Mouse (Mus musculus) kidney, embryonic 16.5 days (tissue): ENCODE data around the gene Olfr692. TPM values are rescaled to one million over a fixed set of nuclear protein-coding genes. Genes with fewer than 3 reads are reported as not detected.

ENCODE experiments used
- ATAC-seq: fragments of 200-750 bp; cut with Nextera tagmentation; 2 replicates; pipeline ENCODE4 v1.8.0; 2017; ENCODE audit warnings: moderate TSS enrichment; ENCODE audit not compliant: low FRiP score, low TSS enrichment
- H3K27ac ChIP-seq: fragments of 300-500 bp; sonication (generic); 2 replicates; pipeline ENCODE4 v1.5.1; 2014; ENCODE audit warnings: low read length
- H3K27me3 ChIP-seq: fragments of 300-500 bp; sonication (generic); 2 replicates; pipeline ENCODE4 v1.6.1; 2014; ENCODE audit warnings: low read length, control low read depth, mixed read lengths; ENCODE audit not compliant: insufficient read depth
- H3K36me3 ChIP-seq: fragments of 300-500 bp; sonication (generic); 2 replicates; pipeline ENCODE4 v1.6.1; 2014; ENCODE audit warnings: low read length, control low read depth, mixed read lengths; ENCODE audit not compliant: insufficient read depth
- H3K4me1 ChIP-seq: fragments of 300-500 bp; sonication (generic); 2 replicates; pipeline ENCODE4 v1.6.1; 2014; ENCODE audit warnings: low read length, control low read depth, mixed read lengths; ENCODE audit not compliant: insufficient read depth
- H3K4me2 ChIP-seq: fragments of 300-500 bp; sonication (generic); replicated peaks from 2 replicates; pipeline ENCODE4 v1.6.1; 2014; ENCODE audit warnings: low read depth, low read length
- H3K4me3 ChIP-seq: fragments of 300-500 bp; sonication (generic); 2 replicates; pipeline ENCODE4 v1.5.1; 2014; ENCODE audit warnings: mild to moderate bottlenecking, low read length
- H3K9ac ChIP-seq: fragments of 300-500 bp; sonication (generic); replicated peaks from 2 replicates; pipeline ENCODE4 v1.6.1; 2014; ENCODE audit warnings: low read length
- H3K9me3 ChIP-seq: fragments of 300-500 bp; sonication (generic); 2 replicates; pipeline ENCODE4 v1.6.1; 2016; ENCODE audit warnings: low read length, control low read depth
- WGBS: fragments of 180-500 bp; shearing (Covaris S2); extraction: QIAGEN DNeasy Blood & Tissue Kit; methylation state at CpG from one replicate; pipeline ENCODE4 v1.1.7; 2014; 5-methylcytosine and 5-hydroxymethylcytosine counted together
- polyA plus RNA-seq: library from polyadenylated mRNA; unstranded; fragments of >200 nt; fragmentation: Nextera tagmentation; extraction: Ambion mirVana; gene quantifications from 2 replicates; pipeline ENCODE4 v1.2.1, GENCODE M21; 2015

The Olfr692 gene
- polyA plus RNA-seq, 1 experiment from 2014 or later: not detected

- no peak overlapping the region for H3K4me3 ChIP-seq
- no peak overlapping the region for H3K4me2 ChIP-seq
- no peaks in the 10 kb centered on the region for H3K27me3 ChIP-seq
- peaks cover 15% of the 10 kb centered on the region for H3K36me3 ChIP-seq
- 83% methylated on average over 1 of the region's 1 CpGs for whole genome bisulfite sequencing
- no peaks in the 10 kb centered on the region for H3K4me1 ChIP-seq
- ATAC-seq: no peak
- no peak overlapping the region for H3K9ac ChIP-seq
- H3K27ac ChIP-seq: no peak overlapping the region
- H3K9me3 ChIP-seq: no peaks in the 10 kb centered on the region
These were observed 4.9 kb downstream of the Olfr692 start for GRCm38 (mm10) chr7:105372912-105373311.

DNA sequence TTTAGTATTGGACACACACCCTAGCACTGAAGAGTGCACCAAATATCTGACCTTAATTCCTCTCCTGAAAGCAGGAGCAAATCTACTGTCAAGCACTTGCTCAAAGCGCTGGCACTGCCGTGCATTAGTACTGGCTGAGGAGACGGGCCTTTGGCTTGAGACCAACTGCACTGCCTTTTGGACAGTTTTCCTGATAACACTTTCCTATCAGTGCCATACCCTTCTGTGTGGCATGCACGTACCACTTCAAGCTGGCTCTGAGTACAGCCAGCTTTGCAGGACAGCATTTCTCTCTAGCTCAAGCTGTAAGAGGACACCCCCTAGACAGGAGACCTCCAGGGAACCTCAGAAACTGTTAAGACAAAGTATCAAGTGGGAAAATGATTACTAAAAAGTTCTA lies 5.5 kb downstream of the Olfr692 start:
- ATAC-seq: no peak

DNA sequence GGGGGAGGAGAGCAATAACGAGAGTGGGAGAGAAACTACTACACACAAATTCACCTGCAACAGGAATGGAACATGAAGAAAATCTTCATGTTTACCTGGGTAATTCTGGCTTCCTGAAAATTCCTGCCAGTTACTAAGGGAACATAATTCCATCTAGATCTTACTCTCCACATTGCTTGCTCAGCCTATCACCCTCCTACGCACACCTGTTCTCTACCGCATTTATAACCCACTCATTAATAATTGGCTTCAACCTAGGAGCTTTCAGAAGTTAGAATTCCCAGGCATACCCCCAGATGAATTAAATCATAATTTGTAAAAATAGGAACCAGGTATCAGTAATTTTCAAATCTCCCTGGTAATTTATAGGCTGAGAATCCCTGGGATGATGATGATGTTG lies 5.9 kb downstream of the Olfr692 start:
- Histone ChIP-seq H3K9ac (no peak overlapping the region), H3K27ac (no peak overlapping the region), H3K9me3 (no peaks in the 10 kb centered on the region), H3K4me3 (no peak overlapping the region), H3K4me2 (no peak overlapping the region), H3K36me3 (peaks cover 24% of the 10 kb centered on the region), H3K27me3 (no peaks in the 10 kb centered on the region), H3K4me1 (no peaks in the 10 kb centered on the region)
- ATAC-seq: no peak
- WGBS: 94% methylated on average over 3 of the region's 3 CpGs

More for the DNA sequence above, 5.5 kb downstream of the Olfr692 start:
- Histone ChIP-seq H3K4me2 (no peak overlapping the region), H3K9me3 (no peaks in the 10 kb centered on the region), H3K4me3 (no peak overlapping the region), H3K36me3 (peaks cover 20% of the 10 kb centered on the region), H3K27me3 (no peaks in the 10 kb centered on the region), H3K4me1 (no peaks in the 10 kb centered on the region), H3K9ac (no peak overlapping the region), H3K27ac (no peak overlapping the region)
- 89% methylated on average over 4 of the region's 4 CpGs for WGBS

- ATAC-seq: no peak
- no peaks in the 10 kb centered on the region for H3K4me1 ChIP-seq
- no peak within 1 kb of the TSS for H3K27ac ChIP-seq
- WGBS: 95% methylated on average over 1 of the region's 1 CpGs
- no peaks in the 10 kb centered on the region for H3K9me3 ChIP-seq
- peaks cover 32% of the 10 kb centered on the region for H3K36me3 ChIP-seq
- no peaks in the 10 kb centered on the region for H3K27me3 ChIP-seq
- H3K4me3 ChIP-seq: no peak within 1 kb of the TSS
- H3K4me2 ChIP-seq: no peak within 1 kb of the TSS
- no peak within 1 kb of the TSS for H3K9ac ChIP-seq
These were observed 6.8 kb downstream of the Olfr692 start, which contains the start of gene Gm5901 for GRCm38 (mm10) chr7:105374866-105375265. Gene Gm5901 (plus strand): TSS chr7:105375038.

GRCm38 (mm10) chr7:105380329-105380728 lies 12.3 kb downstream of the Olfr692 start:
- no peak for ATAC-seq
- peaks cover 67% of the 10 kb centered on the region for H3K36me3 ChIP-seq

GRCm38 (mm10) chr7:105387696-105388095 lies 19.7 kb downstream of the Olfr692 start:
- H3K27ac ChIP-seq: no peak overlapping the region
- H3K4me2 ChIP-seq: no peak overlapping the region
- no peaks in the 10 kb centered on the region for H3K4me1 ChIP-seq
- no peaks in the 10 kb centered on the region for H3K27me3 ChIP-seq
- 97% methylated on average over 2 of the region's 2 CpGs for WGBS
- H3K36me3 ChIP-seq: peaks cover 64% of the 10 kb centered on the region
- H3K9me3 ChIP-seq: no peaks in the 10 kb centered on the region
- no peak overlapping the region for H3K9ac ChIP-seq
- no peak for ATAC-seq
- no peak overlapping the region for H3K4me3 ChIP-seq

More at GRCm38 (mm10) chr7:105380329-105380728, 12.3 kb downstream of the Olfr692 start:
- Histone ChIP-seq H3K27me3 (no peaks in the 10 kb centered on the region), H3K4me2 (no peak overlapping the region), H3K4me3 (no peak overlapping the region), H3K27ac (no peak overlapping the region), H3K4me1 (no peaks in the 10 kb centered on the region), H3K9me3 (no peaks in the 10 kb centered on the region), H3K9ac (no peak overlapping the region)
- WGBS: 92% methylated on average over 3 of the region's 3 CpGs

- Histone ChIP-seq H3K9me3 (no peaks in the 10 kb centered on the region), H3K4me3 (no peak overlapping the region), H3K27ac (no peak overlapping the region), H3K36me3 (peaks cover 39% of the 10 kb centered on the region), H3K4me1 (no peaks in the 10 kb centered on the region), H3K27me3 (no peaks in the 10 kb centered on the region), H3K9ac (no peak overlapping the region), H3K4me2 (no peak overlapping the region)
- no peak for ATAC-seq
- 79% methylated on average over 2 of the region's 2 CpGs for WGBS
These were observed 22.2 kb downstream of the Olfr692 start for GRCm38 (mm10) chr7:105390236-105390635.

DNA sequence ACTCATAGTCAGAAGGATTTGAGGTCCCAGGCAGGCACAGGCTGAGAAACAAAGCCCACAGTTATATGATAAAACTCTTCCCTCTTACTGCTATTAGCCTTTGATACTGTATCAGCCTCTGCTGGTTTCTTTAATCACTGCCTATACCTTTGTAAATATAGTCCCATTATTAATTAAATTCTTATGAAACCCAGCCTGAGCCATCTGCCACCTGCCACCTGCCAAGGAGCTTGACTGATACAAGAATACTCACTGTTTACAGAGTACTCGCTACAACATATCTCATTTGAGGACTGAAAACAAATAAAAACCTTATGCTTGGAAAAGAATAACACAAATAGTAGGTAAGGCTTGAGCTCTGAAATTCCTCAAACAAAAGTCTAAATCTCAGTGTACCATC lies 26.6 kb downstream of the Olfr692 start:
- WGBS: 92% methylated on average over 1 of the region's 1 CpGs
- no peak for ATAC-seq

GRCm38 (mm10) chr7:105395131-105395820 lies 27.2 kb downstream of the Olfr692 start:
- no peak overlapping the region for H3K27ac ChIP-seq
- H3K4me1 ChIP-seq: peaks cover 10% of the 10 kb centered on the region
- no peak overlapping the region for H3K4me2 ChIP-seq
- no peak overlapping the region for H3K4me3 ChIP-seq
- no peaks in the 10 kb centered on the region for H3K9me3 ChIP-seq
- no peak overlapping the region for H3K9ac ChIP-seq
- no peak for ATAC-seq
- H3K27me3 ChIP-seq: no peaks in the 10 kb centered on the region
- H3K36me3 ChIP-seq: no peaks in the 10 kb centered on the region

More for the DNA sequence above, 26.6 kb downstream of the Olfr692 start:
- Histone ChIP-seq H3K4me1 (peaks cover 10% of the 10 kb centered on the region), H3K9ac (no peak overlapping the region), H3K27ac (no peak overlapping the region), H3K36me3 (peaks cover 6% of the 10 kb centered on the region), H3K4me3 (no peak overlapping the region), H3K4me2 (no peak overlapping the region), H3K9me3 (no peaks in the 10 kb centered on the region), H3K27me3 (no peaks in the 10 kb centered on the region)

- H3K9ac ChIP-seq: no peak overlapping the region
- no peak for ATAC-seq
- peaks cover 14% of the 10 kb centered on the region for H3K4me1 ChIP-seq
- H3K9me3 ChIP-seq: no peaks in the 10 kb centered on the region
- H3K36me3 ChIP-seq: no peaks in the 10 kb centered on the region
- H3K4me2 ChIP-seq: no peak overlapping the region
- no peaks in the 10 kb centered on the region for H3K27me3 ChIP-seq
- H3K4me3 ChIP-seq: no peak overlapping the region
- no peak overlapping the region for H3K27ac ChIP-seq
These were observed 28.1 kb downstream of the Olfr692 start for GRCm38 (mm10) chr7:105396126-105396525.
